Mouse (Mus musculus): Measurements from ENCODE around the gene Smyd1.
A peak's percentile ranks its signal among the peaks of the same experiment; 100 is the strongest.

Smyd1 gene

GRCm38 (mm10) chr6:71204166-71204565 lies 117.9 kb downstream of the Smyd1 start:
- no peak for DNase-seq (ENCODE audit: low spot score)

GRCm38 (mm10) chr6:71203674-71204073 lies 118.4 kb downstream of the Smyd1 start:
- DNase-seq (ENCODE audit: low spot score): no peak

- DNase-seq (ENCODE audit: low spot score): no peak
Measured at GRCm38 (mm10) chr6:71201925-71202324, 120.1 kb downstream of the Smyd1 start.

GRCm38 (mm10) chr6:71199612-71200011 lies 122.4 kb downstream of the Smyd1 start, which contains the start of gene Fabp1:
TSS of gene Fabp1 (plus strand) at chr6:71199827.
- DNase-seq (ENCODE audit: low spot score): no peak

- DNase-seq (ENCODE audit: low spot score): no peak
Measured at GRCm38 (mm10) chr6:71197636-71198535, 124.1 kb downstream of the Smyd1 start.

- no peak for DNase-seq (ENCODE audit: low spot score)
Measured at GRCm38 (mm10) chr6:71196107-71196506, 125.9 kb downstream of the Smyd1 start.

GRCm38 (mm10) chr6:71193151-71193740 lies 128.8 kb downstream of the Smyd1 start:
- no peak for DNase-seq (ENCODE audit: low spot score)

- DNase-seq (ENCODE audit: low spot score): no peak
Measured at GRCm38 (mm10) chr6:71190501-71190900, 131.5 kb downstream of the Smyd1 start.

- no peak for DNase-seq (ENCODE audit: low spot score)
Measured at GRCm38 (mm10) chr6:71189578-71189977, 132.5 kb downstream of the Smyd1 start.

- no peak for DNase-seq (ENCODE audit: low spot score)
Measured at GRCm38 (mm10) chr6:71184941-71185604, 137.0 kb downstream of the Smyd1 start.

- no peak for DNase-seq (ENCODE audit: low spot score)
Measured at GRCm38 (mm10) chr6:71180596-71180995, 141.4 kb downstream of the Smyd1 start.

- DNase-seq (ENCODE audit: low spot score): no peak
Measured at GRCm38 (mm10) chr6:71172812-71173580, 149.0 kb downstream of the Smyd1 start.

GRCm38 (mm10) chr6:71166551-71167169 lies 155.4 kb downstream of the Smyd1 start:
- peak; percentile 9 for DNase-seq (ENCODE audit: low spot score)

- DNase-seq (ENCODE audit: low spot score): no peak
Measured at GRCm38 (mm10) chr6:71164394-71164793, 157.6 kb downstream of the Smyd1 start.
